1 mouse cellular context compared by ENCODE assay signal in the genomic region with DNA sequence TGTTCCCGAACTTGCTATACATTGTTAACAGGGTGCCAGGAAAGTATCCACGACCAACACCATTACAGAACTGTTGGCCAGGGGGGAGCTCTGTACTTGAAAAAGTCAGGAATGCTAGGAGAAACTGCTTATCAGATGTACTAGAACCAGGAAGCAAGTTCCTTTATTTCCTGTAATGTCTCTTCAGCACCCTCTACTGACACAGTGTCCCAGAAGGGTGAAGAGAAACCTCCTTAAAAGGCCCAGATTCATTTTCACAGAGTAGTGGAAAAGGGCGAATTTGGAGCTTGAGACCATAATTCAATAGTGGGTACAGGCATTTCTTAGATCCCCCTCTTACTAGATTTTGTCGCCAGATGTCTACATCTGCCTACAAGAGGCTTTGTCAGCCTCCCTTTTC.
TF ChIP-seq lines count a peak whose summit lies in the region.

No protein-coding gene starts in this region.

TF ChIP-seq in CH12.LX, 34 proteins besides CTCF, POLR2A, EP300 and RAD21 (continued from another document):
- TF ChIP-seq ELF1 (IDR thresholded peaks at IDR 0.05; ENCODE audit: low read depth, low read length) (peak; percentile 81), POLR2AphosphoS2 (IDR thresholded peaks at IDR 0.05; ENCODE audit: low read depth, low read length) (no peak), SMC3 (IDR thresholded peaks at IDR 0.05; ENCODE audit: low read depth, low read length) (peak; percentile 51), MAFK (IDR thresholded peaks at IDR 0.05; ENCODE audit: insufficient replicate concordance, low read length) (no peak), JUN (IDR thresholded peaks at IDR 0.05; ENCODE audit: insufficient read depth, low read depth, low read length) (no peak), UBTF (IDR thresholded peaks at IDR 0.05; ENCODE audit: low read depth, low read length) (no peak)
